Mouse (Mus musculus): Measurements from ENCODE around the gene Ncln. TPM values are rescaled to one million over a fixed set of nuclear protein-coding genes. Genes with fewer than 3 reads are reported as not detected.

Ncln gene
- polyA plus RNA-seq, 1 experiment from 2014 or later: 86.1 TPM

DNA sequence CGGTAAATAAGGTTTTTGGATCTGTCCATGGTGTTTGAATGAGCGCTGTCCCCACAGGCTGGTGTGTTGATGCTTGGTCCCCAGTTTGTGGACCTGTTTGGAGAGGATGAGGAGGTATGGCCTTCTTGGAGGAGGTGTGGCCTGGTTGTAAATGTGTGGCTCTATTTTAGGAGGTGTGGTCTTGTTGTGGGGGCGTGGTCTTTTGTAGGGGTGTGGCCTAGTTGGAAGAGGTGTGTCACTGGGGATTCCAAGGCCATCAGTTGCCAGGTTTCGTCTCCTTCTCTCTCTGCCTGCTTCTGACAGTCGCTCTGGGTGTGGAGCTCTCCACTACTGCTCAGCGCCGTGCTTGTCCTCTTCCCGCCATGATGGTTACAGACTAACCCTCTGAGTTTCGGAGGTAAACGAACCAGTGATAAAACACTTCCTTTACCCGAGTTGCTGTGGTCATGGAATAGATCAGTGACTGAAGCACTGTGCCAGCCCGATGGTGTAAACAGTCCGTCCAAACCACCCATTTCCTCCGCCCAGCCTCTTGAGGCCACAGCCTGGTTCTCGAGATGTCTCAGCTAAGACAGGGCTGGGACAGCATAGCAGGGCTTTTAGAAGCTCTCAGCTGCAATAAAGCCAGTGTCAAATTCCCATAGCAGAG lies 8.9 kb upstream of the Ncln start:
- H3K4me3 ChIP-seq: no peak overlapping the region
- H3K4me1 ChIP-seq: 0 out of 2 replicates have a peak, but pooled peaks cover 7% of the 10 kb centered on the region
- no peaks in the 10 kb centered on the region for H3K9me3 ChIP-seq
- no peaks in the 10 kb centered on the region for H3K36me3 ChIP-seq
- H3K27ac ChIP-seq: no peak overlapping the region
- DNase-seq (ENCODE audit: low spot score): no peak
- WGBS: 70% methylated on average over 15 of the region's 15 CpGs
- peaks cover 8% of the 10 kb centered on the region for H3K27me3 ChIP-seq (ENCODE audit: insufficient read depth, poor library complexity, severe bottlenecking)

DNA sequence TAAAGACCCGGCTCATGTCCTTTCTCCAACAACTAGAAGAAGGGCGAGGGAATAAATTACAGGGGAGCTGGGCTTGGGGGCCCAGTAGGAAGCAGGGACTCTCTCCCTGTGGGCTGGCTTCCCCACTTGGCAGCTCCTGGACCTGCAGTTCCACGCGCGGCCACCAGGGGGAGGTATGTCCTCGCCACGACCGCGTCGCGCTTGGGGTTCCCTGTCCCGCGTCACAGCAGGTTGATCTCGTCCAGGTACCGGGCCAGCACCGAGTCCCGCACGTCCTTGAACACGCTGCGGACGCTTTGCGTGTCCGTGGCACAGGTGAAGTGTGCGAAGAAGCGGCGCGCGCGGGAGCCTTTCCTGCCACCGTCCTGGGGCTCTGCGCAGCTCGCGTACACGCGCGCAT lies 6.5 kb upstream of the Ncln start:
- Histone ChIP-seq H3K27ac (0 out of 2 replicates have a peak overlapping the region, but pooled peaks have one; percentile 3), H3K9me3 (no peaks in the 10 kb centered on the region), H3K27me3 (ENCODE audit: insufficient read depth, poor library complexity, severe bottlenecking) (peaks cover 8% of the 10 kb centered on the region), H3K36me3 (no peaks in the 10 kb centered on the region), H3K4me1 (peaks cover 17% of the 10 kb centered on the region; the same call in 1 of the 2 replicates), H3K4me3 (peak overlapping the region; percentile 51)
- DNase-seq (ENCODE audit: low spot score): peak; percentile 92
- WGBS: 8% methylated on average over 36 of the region's 36 CpGs

DNA sequence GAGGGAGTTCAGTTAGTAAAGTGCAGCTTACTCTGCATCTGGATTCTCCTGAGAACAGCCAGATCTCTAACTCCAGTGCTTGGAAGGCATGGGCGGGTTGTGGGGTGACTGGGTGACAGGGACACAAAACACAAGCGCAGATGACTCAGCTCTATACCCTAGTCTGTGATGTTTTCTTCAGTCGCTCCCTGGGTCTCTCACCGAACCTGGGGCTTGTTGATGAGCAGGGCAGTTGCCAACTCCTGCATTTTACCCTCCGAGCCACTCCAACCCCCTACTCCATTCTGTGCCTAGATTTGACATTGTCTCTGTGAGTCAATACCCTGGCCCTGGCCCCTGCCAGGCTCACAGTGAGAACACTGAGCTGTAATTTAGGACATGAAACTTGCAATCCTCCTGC lies 5.7 kb upstream of the Ncln start:
- no peak for DNase-seq (ENCODE audit: low spot score)
- H3K27me3 ChIP-seq (ENCODE audit: insufficient read depth, poor library complexity, severe bottlenecking): peaks cover 8% of the 10 kb centered on the region
- H3K36me3 ChIP-seq: no peaks in the 10 kb centered on the region
- H3K4me3 ChIP-seq: no peak overlapping the region
- no peaks in the 10 kb centered on the region for H3K9me3 ChIP-seq
- H3K27ac ChIP-seq: no peak overlapping the region
- peaks cover 20% of the 10 kb centered on the region; the same call in 1 of the 2 replicates for H3K4me1 ChIP-seq
- WGBS: 75% methylated on average over 5 of the region's 5 CpGs

DNA sequence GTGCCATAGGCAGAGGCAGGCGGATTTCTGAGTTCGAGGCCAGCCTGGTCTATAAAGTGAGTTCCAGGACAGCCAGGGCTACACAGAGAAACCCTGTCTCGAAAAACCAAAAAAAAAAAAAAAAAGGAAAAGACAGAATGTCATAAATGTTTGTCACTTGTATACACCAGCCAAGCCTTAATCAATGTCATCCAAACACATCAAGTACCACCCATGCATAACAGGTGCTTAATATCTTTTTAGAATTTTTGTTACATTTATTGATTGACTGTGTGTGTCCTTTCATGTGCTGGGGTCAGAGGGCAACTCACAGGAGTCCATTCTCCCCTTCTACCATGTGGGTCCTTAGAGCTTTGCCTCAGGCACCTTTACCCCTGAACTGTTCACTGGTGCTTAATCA lies 3.8 kb upstream of the Ncln start, which contains the start of gene S1pr4:
Gene S1pr4 (minus strand): TSS at position 101 of the 400 bp plus-strand sequence.
- Histone ChIP-seq H3K36me3 (no peaks in the 10 kb centered on the region), H3K9me3 (no peaks in the 10 kb centered on the region), H3K4me1 (peaks cover 28% of the 10 kb centered on the region), H3K4me3 (no peak within 1 kb of the TSS), H3K27me3 (ENCODE audit: insufficient read depth, poor library complexity, severe bottlenecking) (peaks cover 8% of the 10 kb centered on the region), H3K27ac (0 out of 2 replicates have a peak within 1 kb of the TSS, but pooled peaks have one; percentile 49)
- DNase-seq (ENCODE audit: low spot score): no peak
- 72% methylated on average over 3 of the region's 3 CpGs for WGBS

DNA sequence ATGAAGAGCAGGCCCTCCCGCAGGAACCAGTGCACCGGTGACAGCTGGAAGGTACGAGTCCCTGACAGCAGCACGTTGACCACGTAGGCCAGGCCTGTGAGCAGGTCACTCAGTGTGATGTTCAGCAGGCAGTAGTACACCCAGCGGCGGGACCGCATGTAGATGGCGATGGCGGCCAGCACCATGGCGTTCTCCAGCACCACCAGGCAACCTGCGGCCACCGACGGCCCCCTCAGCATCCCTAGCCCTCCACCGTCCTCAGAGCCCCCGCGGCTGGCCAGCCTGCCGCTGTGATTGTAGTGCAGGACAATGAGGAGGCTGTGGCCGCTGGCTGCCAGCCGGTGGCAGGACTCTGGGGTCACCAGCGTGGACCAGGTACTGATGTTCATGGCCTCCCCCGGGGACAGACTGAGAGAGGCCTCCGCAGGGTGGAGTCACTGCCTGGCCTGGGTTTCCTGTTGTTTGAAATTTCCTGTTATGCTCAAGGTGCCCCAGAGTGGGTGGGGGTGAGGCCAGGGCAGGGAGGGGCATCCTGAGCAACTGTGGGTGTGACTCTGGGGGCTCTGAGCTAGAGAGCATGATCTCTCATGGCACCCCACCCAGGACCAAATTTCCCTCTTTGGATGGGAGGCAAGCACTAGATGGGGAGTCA lies 3.2 kb upstream of the Ncln start:
- no peaks in the 10 kb centered on the region for H3K36me3 ChIP-seq
- DNase-seq (ENCODE audit: low spot score): no peak
- WGBS: 65% methylated on average over 22 of the region's 23 CpGs
- H3K9me3 ChIP-seq: no peaks in the 10 kb centered on the region
- no peak overlapping the region for H3K4me3 ChIP-seq
- peaks cover 34% of the 10 kb centered on the region for H3K4me1 ChIP-seq
- peaks cover 8% of the 10 kb centered on the region for H3K27me3 ChIP-seq (ENCODE audit: insufficient read depth, poor library complexity, severe bottlenecking)
- 0 out of 2 replicates have a peak overlapping the region, but pooled peaks have one; percentile 49 for H3K27ac ChIP-seq

DNA sequence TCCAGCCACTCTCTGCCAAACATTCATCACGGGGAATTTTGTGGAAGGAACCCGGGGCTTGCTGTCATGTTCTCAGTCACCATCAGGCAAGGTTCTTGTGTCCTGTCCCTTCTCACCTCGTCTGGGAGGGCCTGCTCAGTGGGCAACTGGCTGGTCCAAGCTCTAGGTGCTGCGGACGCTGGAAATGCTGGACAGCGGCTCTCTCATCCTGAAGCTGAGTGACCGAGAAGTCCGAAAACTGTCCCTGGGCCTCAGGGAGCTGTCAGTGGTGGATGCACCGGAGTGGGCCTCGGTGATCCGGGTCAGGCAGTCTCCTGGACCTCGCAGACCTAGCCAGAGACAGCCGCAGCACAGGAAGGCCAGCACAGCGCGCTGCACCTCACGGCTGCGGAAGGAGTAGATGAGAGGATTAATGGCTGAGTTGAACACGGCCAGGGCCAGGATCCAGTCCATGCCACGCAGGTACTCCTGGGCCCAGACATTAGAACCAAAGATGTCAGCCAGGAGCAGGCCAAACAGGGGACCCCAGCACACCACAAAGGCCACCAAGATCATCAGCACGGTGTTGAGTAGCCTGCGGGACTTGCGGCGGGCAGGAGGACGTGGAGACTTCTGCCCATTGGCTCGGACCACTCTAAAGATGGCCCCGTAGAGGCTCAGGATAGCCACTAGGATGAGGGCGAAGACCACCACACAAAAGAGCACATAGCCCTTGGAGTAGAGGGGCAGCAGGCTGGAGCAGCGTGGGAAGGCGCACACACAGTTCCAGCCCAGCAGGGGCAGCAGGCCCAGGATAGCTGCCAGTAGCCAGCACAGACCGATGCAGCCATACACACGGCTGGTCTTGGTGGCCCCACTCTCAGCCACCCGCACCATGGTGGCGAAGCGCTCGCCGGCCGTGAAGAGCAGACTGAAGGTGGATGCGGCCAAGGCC lies 2.4 kb upstream of the Ncln start:
- Histone ChIP-seq H3K27ac (no peak overlapping the region), H3K36me3 (peaks cover 2% of the 10 kb centered on the region; the same call in 1 of the 2 replicates), H3K9me3 (no peaks in the 10 kb centered on the region), H3K4me3 (no peak overlapping the region), H3K4me1 (peaks cover 42% of the 10 kb centered on the region), H3K27me3 (ENCODE audit: insufficient read depth, poor library complexity, severe bottlenecking) (peaks cover 6% of the 10 kb centered on the region)
- DNase-seq (ENCODE audit: low spot score): no peak
- 80% methylated on average over 38 of the region's 38 CpGs for whole genome bisulfite sequencing

DNA sequence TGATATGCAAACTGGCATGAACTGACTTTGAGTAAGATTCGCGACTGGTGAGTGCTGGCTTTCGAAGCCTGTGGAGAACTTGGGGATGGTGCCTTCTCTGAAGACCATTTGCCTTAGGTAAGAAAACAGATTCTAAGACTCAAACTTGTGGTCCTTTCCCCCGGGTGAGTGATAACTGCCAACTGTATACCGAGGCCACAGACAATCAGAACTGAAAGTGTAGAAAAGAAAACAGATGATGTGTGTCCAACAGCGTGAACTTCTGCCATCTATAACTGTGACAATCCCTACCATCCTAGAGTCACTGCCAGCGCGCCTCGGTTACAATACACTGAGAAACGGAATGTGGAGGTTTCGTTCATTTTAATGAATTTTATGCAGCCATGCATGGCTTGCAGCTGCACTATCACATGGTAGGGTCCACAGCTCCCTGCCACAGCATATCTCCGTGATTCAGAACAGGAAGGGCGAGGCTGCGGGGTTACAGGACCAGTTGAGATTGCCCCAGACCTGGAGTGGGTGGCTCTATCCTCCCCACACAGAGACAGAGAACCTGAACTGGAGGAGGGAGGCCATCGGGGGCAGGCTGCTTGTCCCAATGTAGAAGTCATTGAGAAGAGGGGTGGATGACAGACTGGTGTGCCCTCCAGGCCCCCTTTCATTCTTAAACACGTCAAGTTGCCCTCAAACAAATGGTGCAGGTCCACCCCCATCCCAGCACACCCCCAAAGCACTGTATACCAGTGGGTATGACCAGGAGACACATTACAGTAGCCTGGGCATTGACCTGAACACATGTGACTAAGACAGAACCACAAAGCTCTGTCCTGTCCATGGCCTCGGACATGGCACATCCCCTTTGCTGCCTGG lies 1.4 kb upstream of the Ncln start:
- H3K27me3 ChIP-seq (ENCODE audit: insufficient read depth, poor library complexity, severe bottlenecking): no peaks in the 10 kb centered on the region
- H3K4me1 ChIP-seq: peaks cover 42% of the 10 kb centered on the region
- H3K4me3 ChIP-seq: peak overlapping the region; percentile 69; the same call in 1 of the 2 replicates
- DNase-seq (ENCODE audit: low spot score): no peak
- no peaks in the 10 kb centered on the region for H3K9me3 ChIP-seq
- peaks cover 11% of the 10 kb centered on the region for H3K36me3 ChIP-seq
- WGBS: 79% methylated on average over 17 of the region's 17 CpGs
- H3K27ac ChIP-seq: 0 out of 2 replicates have a peak overlapping the region, but pooled peaks have one; percentile 88

DNA sequence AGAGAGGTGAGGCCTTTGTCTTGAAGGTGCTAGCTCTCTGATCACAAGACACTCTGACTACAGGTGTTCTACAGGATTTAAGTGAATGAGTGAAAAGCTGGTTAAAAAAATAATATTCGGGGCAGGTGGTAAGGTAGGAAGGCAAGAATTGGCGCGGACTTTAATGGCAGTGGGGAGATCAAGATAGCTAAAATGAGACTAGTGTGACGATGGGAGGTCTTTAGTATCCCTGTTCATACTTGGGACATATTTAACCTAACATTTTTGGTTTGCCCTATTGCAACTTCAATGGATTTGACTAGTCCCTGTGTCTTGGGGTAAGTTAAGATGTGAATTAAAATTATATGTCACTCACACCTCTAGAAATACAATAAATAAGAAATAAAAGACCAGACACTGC lies 777 bp upstream of the Ncln start:
- Histone ChIP-seq H3K27ac (peak overlapping the region; percentile 88), H3K9me3 (no peaks in the 10 kb centered on the region), H3K27me3 (ENCODE audit: insufficient read depth, poor library complexity, severe bottlenecking) (no peaks in the 10 kb centered on the region), H3K36me3 (peaks cover 18% of the 10 kb centered on the region), H3K4me3 (peak overlapping the region; percentile 69), H3K4me1 (peaks cover 40% of the 10 kb centered on the region)
- WGBS: 34% methylated on average over 4 of the region's 4 CpGs
- no peak for DNase-seq (ENCODE audit: low spot score)

DNA sequence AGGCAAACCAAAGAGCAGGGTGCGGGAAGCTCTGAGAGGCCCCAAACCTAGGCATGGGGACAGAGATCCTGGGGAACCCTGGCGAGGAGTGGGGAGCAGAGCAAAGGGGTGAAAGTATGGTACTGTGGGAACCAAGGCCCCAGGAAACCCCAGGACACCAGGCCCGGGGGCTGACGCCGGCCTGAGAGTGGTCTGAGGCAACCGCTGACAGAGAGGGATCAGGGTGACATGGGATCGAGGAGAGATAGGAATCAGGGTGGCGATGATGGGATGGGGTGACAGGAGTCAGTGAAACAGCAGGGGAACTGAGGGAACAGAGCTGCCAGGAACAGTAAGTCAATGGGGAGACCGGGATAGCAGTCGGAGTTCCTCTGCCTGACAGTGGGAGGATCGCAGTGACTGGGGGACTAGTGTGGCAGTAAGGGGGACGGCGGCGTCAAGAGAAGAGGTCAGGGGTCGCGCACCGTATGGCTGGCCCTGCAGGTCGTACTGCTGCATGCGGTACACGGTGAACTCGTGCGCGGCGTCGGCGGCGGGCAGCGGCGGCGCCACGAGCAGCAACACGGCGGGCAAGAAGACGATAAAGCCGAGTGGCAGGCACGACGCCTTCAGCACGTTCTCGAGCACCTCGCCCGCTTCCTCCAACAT lies 452 bp downstream of the Ncln start:
- H3K4me1 ChIP-seq: peaks cover 40% of the 10 kb centered on the region
- peaks cover 30% of the 10 kb centered on the region for H3K36me3 ChIP-seq
- H3K9me3 ChIP-seq: no peaks in the 10 kb centered on the region
- H3K27ac ChIP-seq: peak overlapping the region; percentile 88
- DNase-seq (ENCODE audit: low spot score): no peak
- WGBS: 2% methylated on average over 41 of the region's 41 CpGs
- H3K4me3 ChIP-seq: peak overlapping the region; percentile 69
- no peaks in the 10 kb centered on the region for H3K27me3 ChIP-seq (ENCODE audit: insufficient read depth, poor library complexity, severe bottlenecking)

DNA sequence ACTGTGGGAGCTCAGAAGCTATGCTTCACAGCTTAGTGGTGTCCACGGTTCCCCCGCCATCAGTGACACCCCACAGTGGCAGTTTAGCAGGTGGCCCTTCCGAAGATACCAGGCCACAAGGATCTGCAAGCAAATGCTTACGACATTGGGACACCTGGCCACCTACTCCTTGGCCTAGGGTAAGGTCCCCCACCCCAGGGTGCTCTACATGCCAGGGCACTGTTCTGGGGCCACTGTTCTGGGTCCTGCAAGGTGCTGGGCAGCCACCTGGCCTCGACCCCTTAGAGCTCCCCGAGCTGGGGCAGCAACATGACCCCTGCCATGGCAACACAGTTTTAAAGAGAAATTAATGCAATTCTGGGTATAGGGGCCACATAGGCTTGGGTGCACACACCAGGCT lies 1.0 kb downstream of the Ncln start:
- H3K36me3 ChIP-seq: peaks cover 36% of the 10 kb centered on the region
- H3K27ac ChIP-seq: peak overlapping the region; percentile 88
- H3K4me3 ChIP-seq: peak overlapping the region; percentile 69
- WGBS: 66% methylated on average over 6 of the region's 6 CpGs
- peaks cover 40% of the 10 kb centered on the region for H3K4me1 ChIP-seq
- no peak for DNase-seq (ENCODE audit: low spot score)
- no peaks in the 10 kb centered on the region for H3K27me3 ChIP-seq (ENCODE audit: insufficient read depth, poor library complexity, severe bottlenecking)
- H3K9me3 ChIP-seq: no peaks in the 10 kb centered on the region

DNA sequence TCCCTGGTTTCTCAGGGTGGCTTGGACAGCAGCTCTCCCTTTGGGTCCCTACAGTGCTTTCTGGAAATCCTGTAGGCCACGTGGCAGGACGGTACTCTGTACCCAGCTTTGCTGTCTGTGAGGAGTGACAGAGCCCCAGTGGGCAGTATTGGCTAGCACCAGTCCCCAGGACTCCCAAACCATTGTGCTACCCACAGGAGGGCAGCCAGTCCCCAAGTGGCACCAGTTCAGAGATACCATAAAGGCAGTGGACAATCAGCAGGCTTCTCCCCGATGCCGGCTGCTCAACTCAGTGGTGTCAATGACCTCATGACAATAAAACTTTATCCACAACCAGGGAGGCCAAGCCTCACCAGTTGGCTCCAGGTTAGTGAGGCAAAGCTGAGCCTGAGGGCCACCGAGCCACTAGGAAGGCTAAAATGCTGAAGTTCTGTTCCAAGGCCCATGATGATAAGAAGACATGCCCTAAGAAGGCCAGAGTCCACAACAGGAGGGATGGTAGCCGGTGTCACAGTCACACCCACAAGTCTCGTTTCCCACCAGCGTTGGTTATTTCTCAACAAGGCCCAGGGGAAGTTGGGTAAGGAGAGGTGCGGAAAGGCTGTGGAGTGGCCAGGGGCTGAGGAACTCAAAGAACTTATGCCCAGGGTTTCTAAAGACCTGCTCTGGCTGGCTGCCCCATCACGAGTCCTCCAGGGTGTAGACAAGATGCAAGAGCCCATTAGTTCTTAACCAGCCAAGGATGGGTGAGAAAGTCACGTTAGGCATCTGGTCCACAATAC lies 1.7 kb downstream of the Ncln start:
- Histone ChIP-seq H3K27ac (no peak overlapping the region), H3K36me3 (peaks cover 43% of the 10 kb centered on the region), H3K27me3 (ENCODE audit: insufficient read depth, poor library complexity, severe bottlenecking) (no peaks in the 10 kb centered on the region), H3K4me3 (peak overlapping the region; percentile 69), H3K4me1 (peaks cover 39% of the 10 kb centered on the region), H3K9me3 (no peaks in the 10 kb centered on the region)
- no peak for DNase-seq (ENCODE audit: low spot score)
- WGBS: 88% methylated on average over 11 of the region's 11 CpGs

All from heart, embryonic 10.5 days (tissue).